Mouse (Mus musculus): ENCODE measurements at regions not wholly inside any gene's neighbourhood (a gene's known extent, or its start where the extent isn't known, plus 50 kb on each side); places are given as distances from the start of the nearest gene placed in this dataset.

GRCm38 (mm10) chr3:18653557-18653956 is 705.3 kb downstream of the Cypt12 start:
- DNase-seq (ENCODE audit: low read depth, low spot score), result no peak

GRCm38 (mm10) chr3:18665738-18666137 is 717.5 kb downstream of the Cypt12 start:
- DNase-seq (ENCODE audit: low read depth, low spot score), result no peak

DNA sequence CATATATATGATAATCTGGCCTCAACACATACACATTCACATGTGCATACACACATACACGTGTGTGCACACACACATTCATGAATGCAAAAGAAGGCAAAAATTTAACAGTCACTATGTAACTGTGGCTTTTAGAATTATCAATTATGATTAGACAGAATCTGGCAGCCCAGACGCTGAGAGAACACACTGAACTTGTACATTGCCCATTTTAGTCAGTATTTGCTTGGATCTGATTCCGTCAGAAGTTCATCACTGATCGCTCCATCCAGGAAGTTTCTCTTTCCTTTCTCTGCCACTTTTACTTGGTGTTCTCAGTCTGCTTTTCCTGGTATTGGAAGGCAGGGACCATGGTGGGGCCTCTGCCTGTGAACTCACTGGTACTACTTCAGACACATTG is 719.5 kb downstream of the Cypt12 start:
- no peak for DNase-seq (ENCODE audit: low read depth, low spot score)

DNA sequence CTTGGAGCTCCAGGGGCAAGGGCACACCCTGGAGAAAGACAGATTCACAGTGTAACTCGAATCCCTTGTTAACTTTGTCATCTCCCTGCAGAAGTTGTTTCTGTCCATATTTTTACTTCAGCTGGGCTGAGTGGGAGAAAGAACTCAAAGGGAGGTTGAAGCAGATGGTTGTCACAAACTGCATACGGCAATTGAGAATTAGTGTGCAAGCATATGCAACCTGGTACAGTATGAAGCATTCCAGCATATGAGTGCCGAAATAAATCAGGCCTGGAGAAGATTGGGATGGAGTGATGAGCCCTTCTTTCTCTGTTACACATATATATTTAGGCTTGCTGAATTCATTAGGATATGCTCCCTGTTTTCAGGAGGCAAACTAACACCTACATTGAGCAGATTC is 720.7 kb downstream of the Cypt12 start:
- no peak for DNase-seq (ENCODE audit: low read depth, low spot score)

- DNase-seq (ENCODE audit: low read depth, low spot score), result no peak
These were observed 722.0 kb downstream of the Cypt12 start for GRCm38 (mm10) chr3:18670203-18670700.

GRCm38 (mm10) chr3:18671681-18672080 is 723.5 kb downstream of the Cypt12 start:
- no peak for DNase-seq (ENCODE audit: low read depth, low spot score)

- no peak for DNase-seq (ENCODE audit: low read depth, low spot score)
These were observed 735.3 kb downstream of the Cypt12 start for GRCm38 (mm10) chr3:18683346-18684101.

DNA sequence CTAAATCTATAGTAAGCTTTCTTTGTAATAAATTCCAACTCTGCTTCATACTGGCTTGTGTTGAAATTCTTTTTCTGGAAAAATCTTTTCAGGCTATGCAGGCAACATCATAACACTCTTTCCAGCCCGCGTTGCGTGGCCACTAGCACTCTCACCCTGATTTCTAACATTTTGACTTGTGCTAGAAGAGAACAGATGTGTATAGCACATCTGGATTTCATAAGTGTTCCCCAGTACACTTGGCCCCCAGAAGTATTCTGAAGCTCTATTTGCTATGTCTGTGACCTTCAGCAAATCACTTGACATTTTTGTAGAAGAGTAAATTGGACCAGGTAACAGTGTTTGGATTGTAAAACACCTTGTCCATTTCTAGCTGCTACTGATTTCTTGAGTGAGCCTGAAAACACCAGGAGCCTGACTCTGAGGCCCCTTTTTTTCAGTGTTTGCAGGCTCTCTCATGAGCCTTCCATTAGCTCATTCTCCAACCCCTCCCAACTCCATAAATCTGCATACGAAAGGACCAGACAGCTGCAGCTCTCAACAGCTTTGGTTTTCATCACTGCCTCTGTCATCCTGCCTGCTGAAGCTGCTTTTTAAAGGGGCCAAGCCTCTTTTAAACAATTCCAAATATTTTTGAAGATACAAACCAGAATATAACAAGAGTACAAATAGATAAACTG is 747.0 kb downstream of the Cypt12 start:
- DNase-seq (ENCODE audit: low read depth, low spot score), result no peak

DNA sequence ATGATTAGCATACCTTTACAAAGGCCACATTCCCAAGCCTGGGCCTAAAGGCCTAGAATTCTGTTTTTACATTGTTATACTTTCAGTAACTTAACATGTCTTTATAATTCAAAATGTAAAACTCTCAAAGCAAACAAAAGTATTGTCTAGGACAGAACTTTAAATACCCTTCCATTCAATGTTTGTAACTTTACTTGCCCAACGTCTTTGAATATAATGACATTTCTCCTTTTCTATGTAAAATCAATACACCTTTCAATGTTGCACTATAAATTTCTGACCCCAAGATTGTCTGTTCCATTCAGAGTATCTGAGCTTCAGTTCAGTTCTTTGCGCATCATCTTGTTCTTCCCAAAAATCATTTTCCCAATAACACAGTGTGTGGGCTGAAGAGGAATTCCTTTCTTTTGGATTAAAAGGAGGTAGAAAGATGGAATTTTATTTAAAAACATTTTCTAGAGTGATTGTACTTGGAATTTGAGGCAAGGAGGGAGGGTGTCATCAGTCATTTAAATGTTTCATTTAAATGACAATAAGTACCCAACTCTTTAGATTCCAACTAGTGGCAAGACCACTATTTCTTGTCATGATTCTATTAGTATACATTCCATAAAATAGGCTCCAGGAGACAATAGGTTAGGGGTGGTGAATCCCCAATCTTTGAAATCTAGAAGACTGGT is 748.9 kb downstream of the Cypt12 start:
- no peak for DNase-seq (ENCODE audit: low read depth, low spot score)

- no peak for DNase-seq (ENCODE audit: low read depth, low spot score)
These were observed 749.9 kb downstream of the Cypt12 start for GRCm38 (mm10) chr3:18698106-18698505.

DNA sequence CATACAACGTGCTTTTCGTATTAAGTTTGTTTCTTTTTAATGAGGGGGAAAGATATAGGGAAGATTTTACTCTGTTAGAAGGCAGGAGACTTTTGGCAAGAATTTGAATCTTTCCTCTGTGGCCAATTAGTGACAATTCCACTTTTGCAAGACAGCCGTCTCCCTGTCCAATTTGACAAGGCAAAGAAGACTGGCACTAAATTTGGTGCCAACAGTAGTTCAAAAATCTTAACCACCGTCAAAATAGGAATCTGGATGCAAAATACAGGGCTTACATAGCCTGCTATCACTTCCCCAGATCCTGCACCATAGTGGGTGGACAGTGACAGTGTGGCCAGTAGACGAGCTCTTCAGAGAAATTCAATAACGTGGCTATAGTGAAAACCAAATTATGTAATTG is 757.0 kb downstream of the Cypt12 start:
- DNase-seq (ENCODE audit: low read depth, low spot score), result no peak

DNA sequence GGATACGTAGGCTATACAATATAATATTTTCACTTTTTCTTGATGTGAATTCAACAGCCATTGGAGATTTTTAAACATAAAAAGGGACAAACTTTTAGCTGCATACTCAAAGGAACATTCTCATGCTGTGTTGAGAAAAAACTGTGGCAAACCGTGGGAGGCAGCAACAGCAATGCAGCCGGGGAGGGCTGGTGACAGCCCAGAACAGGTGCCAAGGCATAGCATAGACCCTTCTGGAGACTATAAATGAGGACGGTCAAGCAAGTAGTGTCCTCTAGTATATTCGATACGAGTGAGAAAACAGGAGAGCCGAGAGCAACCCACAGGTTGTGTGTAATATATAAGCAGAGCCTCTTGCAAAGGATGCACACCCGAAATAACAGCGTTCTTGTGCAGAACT is 757.5 kb downstream of the Cypt12 start:
- no peak for DNase-seq (ENCODE audit: low read depth, low spot score)

GRCm38 (mm10) chr3:18706356-18706755 is 758.1 kb downstream of the Cypt12 start:
- DNase-seq (ENCODE audit: low read depth, low spot score), result no peak

DNA sequence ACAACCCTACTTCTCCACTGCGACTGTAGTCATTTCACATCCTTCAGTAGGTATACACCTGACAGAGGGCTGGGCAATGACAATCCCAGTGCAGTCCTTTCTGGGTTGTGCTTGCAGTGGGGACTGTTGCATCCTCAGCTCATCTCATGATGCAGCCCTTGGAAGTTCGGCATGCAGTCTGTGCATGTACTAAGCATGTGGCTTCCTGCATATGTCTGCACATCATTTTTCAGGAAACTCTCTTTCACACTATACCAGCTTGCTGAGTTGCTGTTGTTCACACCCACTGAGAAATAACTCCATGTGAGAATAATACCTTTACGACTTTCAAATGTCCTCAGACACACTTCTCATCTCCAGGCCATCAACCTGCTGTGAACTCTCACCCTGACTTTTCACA is 759.5 kb downstream of the Cypt12 start:
- DNase-seq (ENCODE audit: low read depth, low spot score), result no peak

DNA sequence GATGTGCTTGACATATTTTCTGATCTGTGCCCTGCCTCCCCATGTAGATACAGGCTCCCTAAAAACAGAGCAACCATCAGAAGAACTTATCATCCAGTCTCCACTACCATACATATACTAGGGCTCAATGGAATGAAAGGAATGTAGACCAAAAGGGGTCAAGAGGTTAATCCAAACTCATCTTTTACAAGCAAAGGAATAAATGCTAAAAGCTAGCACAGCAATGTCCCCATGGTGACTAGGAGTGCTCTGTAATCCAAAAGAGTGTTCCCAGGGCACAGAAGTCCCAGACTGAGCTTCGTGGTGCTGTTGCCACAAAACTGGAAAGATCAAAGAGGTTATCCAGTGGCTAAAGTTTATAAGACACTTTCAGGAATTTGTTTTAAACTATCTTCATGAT is 763.5 kb downstream of the Cypt12 start:
- peak; percentile 13 for DNase-seq (ENCODE audit: low read depth, low spot score)

- no peak for DNase-seq (ENCODE audit: low read depth, low spot score)
These were observed 765.8 kb downstream of the Cypt12 start for GRCm38 (mm10) chr3:18713986-18714385.

- DNase-seq (ENCODE audit: low read depth, low spot score), result no peak
These were observed 766.9 kb downstream of the Cypt12 start for GRCm38 (mm10) chr3:18714968-18715630.

GRCm38 (mm10) chr3:18715776-18716175 is 767.6 kb downstream of the Cypt12 start:
- no peak for DNase-seq (ENCODE audit: low read depth, low spot score)

- no peak for DNase-seq (ENCODE audit: low read depth, low spot score)
These were observed 777.3 kb downstream of the Cypt12 start for GRCm38 (mm10) chr3:18725507-18725906.

- no peak for DNase-seq (ENCODE audit: low read depth, low spot score)
These were observed 783.0 kb downstream of the Cypt12 start for GRCm38 (mm10) chr3:18731251-18731650.

- DNase-seq (ENCODE audit: low read depth, low spot score), result no peak
These were observed 783.5 kb downstream of the Cypt12 start for GRCm38 (mm10) chr3:18731674-18732073.

DNA sequence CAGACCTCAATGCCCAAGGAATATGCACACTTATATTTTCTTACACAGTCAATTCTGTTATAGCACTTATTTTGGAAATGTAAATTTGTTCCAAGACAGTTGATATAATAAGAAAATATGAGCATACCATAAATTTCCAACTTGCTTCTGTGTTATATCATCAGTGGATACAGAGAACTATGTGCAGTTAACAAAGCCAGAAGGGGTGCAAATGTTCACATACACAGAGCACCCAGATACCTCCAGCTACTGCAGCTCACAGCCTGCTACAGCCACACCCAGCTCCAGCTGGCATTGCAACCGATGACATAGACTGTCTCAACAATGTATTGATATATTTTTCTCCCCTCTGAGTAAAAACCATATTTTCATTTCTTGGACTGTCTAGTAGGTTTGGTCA is 785.3 kb downstream of the Cypt12 start:
- DNase-seq (ENCODE audit: low read depth, low spot score), result no peak
